Mouse (Mus musculus) intestine, postnatal 0 days (tissue): ENCODE measurements around the gene Bmpr1b. TPM values are rescaled to one million over a fixed set of nuclear protein-coding genes. Genes with fewer than 3 reads are reported as not detected.

Experiments
- ATAC-seq: fragments of 200-750 bp; cut with Nextera tagmentation; 2 replicates; pipeline ENCODE4 v1.8.0; 2017; ENCODE audit warnings: mild to moderate bottlenecking, moderate TSS enrichment, moderate library complexity
- H3K27ac ChIP-seq: fragments of 300-500 bp; sonication (generic); 2 replicates; pipeline ENCODE4 v1.5.1; 2014; ENCODE audit warnings: mild to moderate bottlenecking, low read depth, low read length, moderate library complexity
- H3K27me3 ChIP-seq: fragments of 300-500 bp; sonication (generic); replicated peaks from 2 replicates; pipeline ENCODE4 v1.6.1; 2014; ENCODE audit warnings: low read length, mixed read lengths; ENCODE audit not compliant: control insufficient read depth, insufficient read depth
- H3K36me3 ChIP-seq: fragments of 300-500 bp; sonication (generic); 2 replicates; pipeline ENCODE4 v1.6.1; 2014; ENCODE audit warnings: mild to moderate bottlenecking, moderate library complexity; ENCODE audit not compliant: control insufficient read depth, insufficient read depth
- H3K4me1 ChIP-seq: fragments of 300-500 bp; sonication (generic); replicated peaks from 2 replicates; pipeline ENCODE4 v1.6.1; 2014; ENCODE audit warnings: antibody characterized with exemption, low read length, mixed read lengths; ENCODE audit not compliant: control insufficient read depth, insufficient read depth
- H3K4me2 ChIP-seq: fragments of 300-500 bp; sonication (generic); replicated peaks from 2 replicates; pipeline ENCODE4 v1.6.1; 2014; ENCODE audit warnings: low read depth, mild to moderate bottlenecking, moderate library complexity
- H3K4me3 ChIP-seq: fragments of 300-500 bp; sonication (generic); 2 replicates; pipeline ENCODE4 v1.5.1; 2014; ENCODE audit warnings: low read depth, low read length
- H3K9ac ChIP-seq: fragments of 300-500 bp; sonication (generic); 2 replicates; pipeline ENCODE4 v1.6.1; 2014; ENCODE audit warnings: mild to moderate bottlenecking, low read depth, low read length
- H3K9me3 ChIP-seq: fragments of 300-500 bp; sonication (generic); 2 replicates; pipeline ENCODE4 v1.6.1; 2016; ENCODE audit warnings: mixed run types; ENCODE audit not compliant: control insufficient read depth
- CTCF ChIP-seq: sonication (generic); IDR thresholded peaks from 2 replicates; pipeline ENCODE4 v1.5.1; 2016; ENCODE audit warnings: low read depth, mild to moderate bottlenecking, control low read depth, antibody characterized with exemption, moderate library complexity
- WGBS: fragments of 180-500 bp; shearing (Covaris S2); extraction: QIAGEN DNeasy Blood & Tissue Kit; methylation state at CpG from one replicate; pipeline ENCODE4 v1.1.7; 2014; 5-methylcytosine and 5-hydroxymethylcytosine counted together
- polyA plus RNA-seq: library from polyadenylated mRNA; unstranded; fragments of >200 nt; fragmentation: Nextera tagmentation; extraction: Ambion mirVana; gene quantifications from 2 replicates; pipeline ENCODE4 v1.2.1, GENCODE M21; 2015

The Bmpr1b gene
- polyA plus RNA-seq, 1 experiment from 2014 or later: 0.33 TPM

GRCm38 (mm10) chr3:142104027-142104805, 65.0 kb downstream of the Bmpr1b start:
- no peaks in the 10 kb centered on the region for H3K36me3 ChIP-seq
- no peak overlapping the region for H3K4me2 ChIP-seq
- 87% methylated on average over 10 of the region's 10 CpGs for WGBS
- no peak overlapping the region for H3K4me3 ChIP-seq
- no peak overlapping the region for H3K9ac ChIP-seq
- no peaks in the 10 kb centered on the region for H3K27me3 ChIP-seq
- no peaks in the 10 kb centered on the region for H3K4me1 ChIP-seq
- TF ChIP-seq CTCF: no peak
- no peak overlapping the region for H3K27ac ChIP-seq
- no peak for ATAC-seq
- H3K9me3 ChIP-seq: no peaks in the 10 kb centered on the region

GRCm38 (mm10) chr3:142103622-142104021, 65.6 kb downstream of the Bmpr1b start:
- TF ChIP-seq CTCF: no peak
- Histone ChIP-seq H3K9me3 (no peaks in the 10 kb centered on the region), H3K27me3 (no peaks in the 10 kb centered on the region), H3K9ac (no peak overlapping the region), H3K4me1 (no peaks in the 10 kb centered on the region), H3K27ac (no peak overlapping the region), H3K36me3 (no peaks in the 10 kb centered on the region), H3K4me2 (no peak overlapping the region), H3K4me3 (no peak overlapping the region)
- ATAC-seq: no peak
- 79% methylated on average over 4 of the region's 4 CpGs for WGBS

GRCm38 (mm10) chr3:142099151-142099550, 70.1 kb downstream of the Bmpr1b start:
- Histone ChIP-seq H3K27ac (no peak overlapping the region), H3K4me2 (no peak overlapping the region), H3K27me3 (no peaks in the 10 kb centered on the region), H3K9ac (no peak overlapping the region), H3K4me1 (no peaks in the 10 kb centered on the region), H3K4me3 (no peak overlapping the region), H3K9me3 (no peaks in the 10 kb centered on the region), H3K36me3 (no peaks in the 10 kb centered on the region)
- WGBS: 63% methylated on average over 2 of the region's 2 CpGs
- no peak for ATAC-seq
- TF ChIP-seq CTCF: no peak

- no peaks in the 10 kb centered on the region for H3K4me1 ChIP-seq
- WGBS: 73% methylated on average over 4 of the region's 4 CpGs
- no peaks in the 10 kb centered on the region for H3K27me3 ChIP-seq
- H3K9ac ChIP-seq: no peak overlapping the region
- no peak for ATAC-seq
- no peak overlapping the region for H3K4me2 ChIP-seq
- no peak for TF ChIP-seq CTCF
- no peak overlapping the region for H3K27ac ChIP-seq
- H3K4me3 ChIP-seq: no peak overlapping the region
- H3K36me3 ChIP-seq: no peaks in the 10 kb centered on the region
- H3K9me3 ChIP-seq: no peaks in the 10 kb centered on the region
These were observed 75.2 kb downstream of the Bmpr1b start for GRCm38 (mm10) chr3:142094049-142094448.

- TF ChIP-seq CTCF: no peak
- no peak for ATAC-seq
- Histone ChIP-seq H3K4me3 (no peak overlapping the region), H3K27me3 (no peaks in the 10 kb centered on the region), H3K4me2 (no peak overlapping the region), H3K27ac (no peak overlapping the region), H3K9ac (no peak overlapping the region), H3K4me1 (no peaks in the 10 kb centered on the region), H3K9me3 (no peaks in the 10 kb centered on the region), H3K36me3 (no peaks in the 10 kb centered on the region)
- WGBS: 49% methylated on average over 4 of the region's 4 CpGs
These were observed 79.5 kb downstream of the Bmpr1b start for GRCm38 (mm10) chr3:142089684-142090083.

GRCm38 (mm10) chr3:142085938-142086337, 83.3 kb downstream of the Bmpr1b start:
- 70% methylated on average over 3 of the region's 3 CpGs for WGBS
- Histone ChIP-seq H3K4me2 (no peak overlapping the region), H3K4me1 (no peaks in the 10 kb centered on the region), H3K4me3 (no peak overlapping the region), H3K36me3 (no peaks in the 10 kb centered on the region), H3K27me3 (no peaks in the 10 kb centered on the region), H3K9me3 (no peaks in the 10 kb centered on the region), H3K27ac (no peak overlapping the region), H3K9ac (no peak overlapping the region)
- no peak for ATAC-seq
- no peak for TF ChIP-seq CTCF
